In genomic region chr12:70430307-70430950, GRCm38 (mm10) we compare ENCODE assay signal across 8 mouse cellular contexts. TPM values are rescaled to one million over a fixed set of nuclear protein-coding genes. Genes with fewer than 3 reads are reported as not detected.
DNase-seq lines count a peak whose midpoint lies in the region; ATAC-seq lines count a peak whose summit lies in the region.

No protein-coding gene starts in this region.

- intact Hi-C loops in heart, postnatal 10 days (cut with DNase I): loop anchor here (1.0 to 5.0 kb wide), 2 partner anchors 83 to 196 kb away; partner anchors contain the start of gene Trim9

- no peaks in the 10 kb centered on the region for H3K4me1 ChIP-seq in heart, embryonic 11.5 days (ENCODE audit: control insufficient read depth, insufficient read depth, low read length)
- H3K4me1 ChIP-seq in embryonic facial prominence, embryonic 12.5 days: no peaks in the 10 kb centered on the region
- H3K4me1 ChIP-seq in midbrain, embryonic 10.5 days: peaks cover 20% of the 10 kb centered on the region

- no peak for ATAC-seq in heart, embryonic 11.5 days (replicated peaks; ENCODE audit: insufficient number of reproducible peaks, low FRiP score, low TSS enrichment)
- 0 out of 2 replicates have a peak, but pooled peaks have one; percentile 22 for ATAC-seq in embryonic facial prominence, embryonic 12.5 days (ENCODE audit: insufficient number of reproducible peaks, insufficient read depth, low FRiP score, low TSS enrichment)

- WGBS in heart, embryonic 11.5 days (ENCODE audit: insufficient replicate concordance): 34% methylated on average over 8 of the region's 8 CpGs
- 29% methylated on average over 8 of the region's 8 CpGs for WGBS in embryonic facial prominence, embryonic 12.5 days
- 40% methylated on average over 8 of the region's 8 CpGs for WGBS in midbrain, embryonic 10.5 days

- H3K36me3 ChIP-seq in heart, embryonic 11.5 days (ENCODE audit: control insufficient read depth, insufficient read depth, low read length): no peaks in the 10 kb centered on the region
- H3K36me3 ChIP-seq in embryonic facial prominence, embryonic 12.5 days: no peaks in the 10 kb centered on the region
- H3K36me3 ChIP-seq in midbrain, embryonic 10.5 days: no peaks in the 10 kb centered on the region

- H3K4me3 ChIP-seq in heart, embryonic 11.5 days (ENCODE audit: low read depth, low read length): no peak overlapping the region
- H3K4me3 ChIP-seq in embryonic facial prominence, embryonic 12.5 days: no peak overlapping the region
- H3K4me3 ChIP-seq in midbrain, embryonic 10.5 days: no peak overlapping the region

- no peaks in the 10 kb centered on the region for H3K27me3 ChIP-seq in heart, embryonic 11.5 days (ENCODE audit: control insufficient read depth, insufficient read depth, low read length)
- no peaks in the 10 kb centered on the region for H3K27me3 ChIP-seq in embryonic facial prominence, embryonic 12.5 days
- H3K27me3 ChIP-seq in midbrain, embryonic 10.5 days (ENCODE audit: low read depth, poor library complexity, severe bottlenecking): no peaks in the 10 kb centered on the region; the same call in 1 of the 2 replicates

- DNase-seq in heart, postnatal 10 days: peak; percentile 46 to 66
- DNase-seq in B cell, adult 2 months: peak; percentile 24 to 45
- peak; percentile 20 for DNase-seq in adrenal gland, postnatal 25 days
- DNase-seq in layer of hippocampus, adult 11-12 months (ENCODE audit: low spot score): peak; percentile 76
- DNase-seq in midbrain, embryonic 10.5 days (ENCODE audit: low spot score): peak; percentile 28
- peak; percentile 53 for DNase-seq in thymus, postnatal 4 days

- no peak overlapping the region for H3K9ac ChIP-seq in heart, embryonic 11.5 days (ENCODE audit: low read depth, low read length)
- H3K9ac ChIP-seq in embryonic facial prominence, embryonic 12.5 days: no peak overlapping the region

- no peaks in the 10 kb centered on the region for H3K9me3 ChIP-seq in heart, embryonic 11.5 days (replicated peaks; ENCODE audit: control insufficient read depth, low read length)
- no peaks in the 10 kb centered on the region for H3K9me3 ChIP-seq in embryonic facial prominence, embryonic 12.5 days
- no peaks in the 10 kb centered on the region for H3K9me3 ChIP-seq in midbrain, embryonic 10.5 days (replicated peaks)

- H3K4me2 ChIP-seq in heart, embryonic 11.5 days: no peak overlapping the region
- H3K4me2 ChIP-seq in embryonic facial prominence, embryonic 12.5 days (replicated peaks): no peak overlapping the region

- H3K27ac ChIP-seq in heart, embryonic 11.5 days (ENCODE audit: low read depth, low read length): no peak overlapping the region
- H3K27ac ChIP-seq in embryonic facial prominence, embryonic 12.5 days: no peak overlapping the region
- H3K27ac ChIP-seq in midbrain, embryonic 10.5 days (replicated peaks): no peak overlapping the region

RNA-seq across cellular contexts. Expression of gene Tmx1, which starts 22.5 kb away (rescaled TPM):
- total RNA-seq in heart, postnatal 10 days (2021): 10 to 100 TPM; 45.9 to 49.2 TPM
- 62.8 and 87.0 TPM in 2 replicates for polyA plus RNA-seq in heart, embryonic 11.5 days (2014; fragmentation: Nextera tagmentation; extraction: Ambion mirVana)
- 53.7 and 54.0 TPM in 2 replicates for total RNA-seq in adrenal gland, postnatal 25 days (2021)
- 97.1 and 104 TPM in 2 replicates for polyA plus RNA-seq in embryonic facial prominence, embryonic 12.5 days (2016; fragmentation: Nextera tagmentation; extraction: Ambion mirVana)
- polyA plus RNA-seq in midbrain, embryonic 10.5 days (2016; fragmentation: Nextera tagmentation; extraction: Ambion mirVana): 141 and 143 TPM in 2 replicates

Comparison
In these comparisons a context has a peak if more than half of its experiments do, and no peak if none do; other contexts are left out.
1. DNase-seq: peak in every context shown above with its lines; median percentile 76 in layer of hippocampus, adult 11-12 months; 56 in heart, postnatal 10 days; 53 in thymus, postnatal 4 days; 34 in B cell, adult 2 months; 28 in midbrain, embryonic 10.5 days; 20 in adrenal gland, postnatal 25 days.